Mouse (Mus musculus) lung, embryonic 14.5 days (tissue): ENCODE results near the gene Synj1. TPM values are rescaled to one million over a fixed set of nuclear protein-coding genes. Genes with fewer than 3 reads are reported as not detected.

Experiments
- ATAC-seq: fragments of 200-750 bp; cut with Nextera tagmentation; 2 replicates; pipeline ENCODE4 v1.8.0; 2017; ENCODE audit warnings: mild to moderate bottlenecking, moderate TSS enrichment, moderate library complexity; ENCODE audit not compliant: insufficient read depth
- DNase-seq: peaks from one replicate; pipeline ENCODE4 v3.0.0-alpha.2; 2015
- H3K27ac ChIP-seq: fragments of 300-500 bp; sonication (generic); 2 replicates; pipeline ENCODE4 v1.5.1; 2014; ENCODE audit warnings: low read depth, mild to moderate bottlenecking, moderate library complexity
- H3K27me3 ChIP-seq: fragments of 300-500 bp; sonication (generic); 2 replicates; pipeline ENCODE4 v1.6.1; 2014; ENCODE audit warnings: low read length, control low read depth; ENCODE audit not compliant: insufficient read depth
- H3K36me3 ChIP-seq: fragments of 300-500 bp; sonication (generic); 2 replicates; pipeline ENCODE4 v1.6.1; 2014; ENCODE audit warnings: control low read depth; ENCODE audit not compliant: insufficient read depth
- H3K4me1 ChIP-seq: fragments of 300-500 bp; sonication (generic); 2 replicates; pipeline ENCODE4 v1.6.1; 2014; ENCODE audit warnings: antibody characterized with exemption, control low read depth; ENCODE audit not compliant: insufficient read depth
- H3K4me2 ChIP-seq: fragments of 300-500 bp; sonication (generic); 2 replicates; pipeline ENCODE4 v1.6.1; 2014; ENCODE audit warnings: mild to moderate bottlenecking
- H3K4me3 ChIP-seq: fragments of 300-500 bp; sonication (generic); 2 replicates; pipeline ENCODE4 v1.5.1; 2014; ENCODE audit warnings: low read depth, low read length
- H3K9ac ChIP-seq: fragments of 300-500 bp; sonication (generic); 2 replicates; pipeline ENCODE4 v1.6.1; 2014
- H3K9me3 ChIP-seq: fragments of 300-500 bp; sonication (generic); 2 replicates; pipeline ENCODE4 v1.6.1; 2016; ENCODE audit warnings: low read depth, low read length, control low read depth
- CTCF ChIP-seq: IDR thresholded peaks from 2 replicates; pipeline ENCODE4 v1.5.1; 2016; ENCODE audit warnings: antibody characterized with exemption, low read depth
- WGBS: fragments of 180-500 bp; shearing (Covaris S2); extraction: QIAGEN DNeasy Blood & Tissue Kit; methylation state at CpG from one replicate; pipeline ENCODE4 v1.1.7; 2014; 5-methylcytosine and 5-hydroxymethylcytosine counted together
- polyA plus RNA-seq: library from polyadenylated mRNA; unstranded; fragments of >200 nt; fragmentation: Nextera tagmentation; extraction: Ambion mirVana; gene quantifications from 2 replicates; pipeline ENCODE4 v1.2.1, GENCODE M21; 2014

Synj1 gene
- polyA plus RNA-seq, 1 experiment from 2014 or later: 17.6 TPM

DNA sequence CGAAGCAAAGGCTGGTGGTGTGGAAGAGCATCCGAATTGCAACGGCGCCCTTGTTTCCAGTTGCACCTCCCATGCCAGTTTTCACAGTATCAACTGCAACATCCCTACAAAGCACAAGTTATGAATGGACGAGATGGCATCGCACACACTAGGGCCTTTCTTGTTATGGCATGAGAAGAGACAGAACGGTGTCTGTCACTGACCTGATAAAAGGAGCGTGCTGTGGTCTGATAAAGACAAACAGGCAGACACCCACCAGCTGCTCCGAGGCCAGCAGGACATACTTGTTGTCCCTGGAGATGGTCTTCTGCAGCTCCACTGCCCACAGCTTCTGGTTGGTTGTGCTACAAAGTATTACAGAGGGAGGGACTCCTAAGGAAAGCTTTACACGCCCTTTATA lies 46.8 kb downstream of the Synj1 start:
- TF ChIP-seq CTCF: no peak
- no peak overlapping the region for H3K4me3 ChIP-seq
- no peak overlapping the region for H3K9ac ChIP-seq
- H3K4me1 ChIP-seq: no peaks in the 10 kb centered on the region
- no peak overlapping the region for H3K27ac ChIP-seq
- 83% methylated on average over 10 of the region's 10 CpGs for WGBS
- no peak overlapping the region for H3K4me2 ChIP-seq
- peaks cover 16% of the 10 kb centered on the region; the same call in 1 of the 2 replicates for H3K36me3 ChIP-seq
- ATAC-seq (no peak), DNase-seq (no peak)
- no peaks in the 10 kb centered on the region for H3K27me3 ChIP-seq
- no peaks in the 10 kb centered on the region for H3K9me3 ChIP-seq

DNA sequence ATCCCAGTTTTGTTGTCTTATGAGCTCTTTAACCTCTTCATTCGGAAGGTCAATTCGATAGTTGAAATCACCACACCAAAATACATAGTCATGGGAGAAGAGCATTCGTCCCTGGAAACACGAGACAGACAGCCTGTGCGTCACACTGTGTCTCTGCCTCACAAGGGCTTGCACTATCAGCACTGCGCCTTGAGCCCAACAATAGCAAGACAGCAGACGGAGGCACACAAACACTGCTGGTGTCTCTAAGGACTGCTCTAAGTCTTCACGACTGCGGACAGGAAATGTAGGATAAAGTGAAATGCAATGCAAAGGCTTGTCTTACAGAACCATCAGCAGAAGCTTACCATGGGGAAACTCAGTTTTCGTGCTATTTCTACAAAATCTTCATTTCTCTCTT lies 47.2 kb downstream of the Synj1 start:
- no peaks in the 10 kb centered on the region for H3K4me1 ChIP-seq
- H3K27me3 ChIP-seq: no peaks in the 10 kb centered on the region
- DNase-seq (no peak), ATAC-seq (no peak)
- WGBS: 88% methylated on average over 10 of the region's 10 CpGs
- H3K36me3 ChIP-seq: peaks cover 12% of the 10 kb centered on the region; the same call in 1 of the 2 replicates
- no peak for TF ChIP-seq CTCF
- H3K4me2 ChIP-seq: no peak overlapping the region
- no peak overlapping the region for H3K9ac ChIP-seq
- H3K27ac ChIP-seq: no peak overlapping the region
- H3K4me3 ChIP-seq: no peak overlapping the region
- H3K9me3 ChIP-seq: no peaks in the 10 kb centered on the region

GRCm38 (mm10) chr16:90963231-90963630 lies 47.9 kb downstream of the Synj1 start:
- 86% methylated on average over 4 of the region's 4 CpGs for WGBS
- no peak overlapping the region for H3K4me3 ChIP-seq
- H3K27ac ChIP-seq: no peak overlapping the region
- DNase-seq (no peak), ATAC-seq (no peak)
- H3K36me3 ChIP-seq: peaks cover 11% of the 10 kb centered on the region; the same call in 1 of the 2 replicates
- H3K4me2 ChIP-seq: no peak overlapping the region
- no peaks in the 10 kb centered on the region for H3K4me1 ChIP-seq
- no peaks in the 10 kb centered on the region for H3K27me3 ChIP-seq
- H3K9ac ChIP-seq: no peak overlapping the region
- no peak for TF ChIP-seq CTCF
- no peaks in the 10 kb centered on the region for H3K9me3 ChIP-seq

DNA sequence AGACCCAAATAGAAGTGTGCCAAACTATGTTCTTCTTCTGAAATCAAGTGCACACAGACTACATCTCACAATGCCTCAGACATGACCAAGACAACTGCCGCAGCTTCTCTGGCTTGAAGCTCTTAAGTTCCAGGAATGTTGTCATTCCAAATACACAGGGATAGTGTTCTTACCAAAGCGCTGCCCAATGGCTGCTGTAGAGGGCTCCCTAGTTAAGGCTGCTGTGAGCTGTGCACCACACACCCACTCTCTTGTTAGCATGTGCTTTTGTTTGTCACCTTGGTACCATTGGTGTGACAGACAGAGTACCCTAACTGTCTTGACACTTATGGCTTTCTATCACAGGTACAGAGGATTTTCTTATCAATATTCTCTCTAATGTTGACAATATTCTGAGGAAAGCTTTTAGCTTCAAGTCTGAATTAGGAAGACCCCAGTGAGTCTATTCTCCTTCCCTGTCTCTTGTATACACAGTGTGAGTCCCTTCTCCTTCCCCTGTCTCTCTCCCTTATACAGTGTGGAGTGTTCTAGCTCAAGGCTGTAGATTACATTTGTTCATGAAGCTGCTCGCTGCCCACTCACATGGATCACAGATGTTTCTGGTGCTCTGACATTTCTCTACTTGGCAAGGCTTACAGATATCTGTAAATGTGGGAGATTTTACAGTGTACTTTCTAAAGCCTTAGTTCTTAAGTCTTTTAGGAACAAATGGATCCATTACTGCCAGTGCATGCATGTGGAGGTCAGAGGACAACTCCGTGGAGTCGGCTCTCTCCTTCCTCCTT lies 52.6 kb downstream of the Synj1 start:
- no peak for DNase-seq
- Histone ChIP-seq H3K4me2 (no peak overlapping the region), H3K4me3 (no peak overlapping the region), H3K27me3 (no peaks in the 10 kb centered on the region), H3K9me3 (no peaks in the 10 kb centered on the region), H3K9ac (no peak overlapping the region), H3K36me3 (peaks cover 14% of the 10 kb centered on the region; the same call in 1 of the 2 replicates), H3K27ac (no peak overlapping the region), H3K4me1 (no peaks in the 10 kb centered on the region)
- no peak for ATAC-seq
- 70% methylated on average over 5 of the region's 5 CpGs for WGBS
- no peak for TF ChIP-seq CTCF

GRCm38 (mm10) chr16:90955494-90955893 lies 55.6 kb downstream of the Synj1 start:
- Histone ChIP-seq H3K36me3 (peaks cover 16% of the 10 kb centered on the region; the same call in 1 of the 2 replicates), H3K9me3 (no peaks in the 10 kb centered on the region), H3K27me3 (no peaks in the 10 kb centered on the region), H3K4me1 (no peaks in the 10 kb centered on the region), H3K9ac (no peak overlapping the region), H3K4me3 (no peak overlapping the region), H3K4me2 (no peak overlapping the region), H3K27ac (no peak overlapping the region)
- 74% methylated on average over 6 of the region's 6 CpGs for WGBS
- ATAC-seq: no peak
- peak; percentile 17 for DNase-seq
- no peak for TF ChIP-seq CTCF

GRCm38 (mm10) chr16:90953770-90954169 lies 57.3 kb downstream of the Synj1 start:
- no peak overlapping the region for H3K4me3 ChIP-seq
- no peaks in the 10 kb centered on the region for H3K27me3 ChIP-seq
- H3K9me3 ChIP-seq: no peaks in the 10 kb centered on the region
- WGBS: 89% methylated on average over 6 of the region's 6 CpGs
- H3K9ac ChIP-seq: no peak overlapping the region
- peak; percentile 33; the same call in 1 of the 2 replicates for TF ChIP-seq CTCF
- H3K4me1 ChIP-seq: no peaks in the 10 kb centered on the region
- DNase-seq (peak; percentile 42), ATAC-seq (no peak)
- H3K36me3 ChIP-seq: peaks cover 25% of the 10 kb centered on the region
- no peak overlapping the region for H3K27ac ChIP-seq
- H3K4me2 ChIP-seq: no peak overlapping the region

DNA sequence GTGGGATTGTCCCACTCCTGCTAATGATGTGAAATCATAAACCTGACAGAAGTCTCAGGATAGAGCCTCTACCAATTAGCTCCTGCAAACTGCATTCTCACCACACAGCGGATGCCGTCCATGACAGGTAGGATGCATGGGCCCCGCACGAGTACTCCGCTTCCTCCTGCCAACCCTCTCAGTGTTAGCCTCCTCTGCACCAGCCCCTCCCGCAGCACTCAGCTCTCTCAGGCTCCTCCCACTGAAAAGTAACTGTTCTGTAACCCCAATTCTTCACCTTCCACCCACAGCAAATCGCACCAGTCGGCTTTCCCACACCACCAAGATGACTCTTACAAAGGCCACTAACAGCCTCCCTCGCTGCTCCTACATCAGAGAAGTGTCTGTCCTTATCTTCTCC lies 58.0 kb downstream of the Synj1 start:
- Histone ChIP-seq H3K36me3 (peaks cover 25% of the 10 kb centered on the region), H3K27me3 (no peaks in the 10 kb centered on the region), H3K9me3 (no peaks in the 10 kb centered on the region), H3K4me2 (no peak overlapping the region), H3K4me3 (no peak overlapping the region), H3K4me1 (no peaks in the 10 kb centered on the region), H3K27ac (no peak overlapping the region), H3K9ac (no peak overlapping the region)
- no peak for TF ChIP-seq CTCF
- no peak for DNase-seq
- no peak for ATAC-seq
- WGBS: 83% methylated on average over 9 of the region's 9 CpGs
